Mouse (Mus musculus): ENCODE measurements around the gene Exosc1.
"Not testable (repeated sequence)": the region's sequence is repeated elsewhere in the genome, so short reads cannot be mapped to it uniquely, and the experiment has no call there.

Gene Exosc1

GRCm38 (mm10) chr19:41933179-41934086, at the start of gene Exosc1, which contains the start of gene Zdhhc16:
Gene Exosc1, minus strand, starts transcription at chr19:41933423.
Gene Zdhhc16, plus strand, starts transcription at chr19:41933480.
- DNase-seq (ENCODE audit: low spot score) = peak; percentile 98

- DNase-seq (ENCODE audit: low spot score) = no peak
These were observed 49.5 kb upstream of the Exosc1 start for GRCm38 (mm10) chr19:41982791-41983150.

GRCm38 (mm10) chr19:41981931-41982790, 48.9 kb upstream of the Exosc1 start:
- peak; percentile 81 for DNase-seq (ENCODE audit: low spot score)

GRCm38 (mm10) chr19:41981595-41981927, 48.3 kb upstream of the Exosc1 start, which contains the start of gene Ubtd1:
Gene Ubtd1, plus strand, starts transcription at chr19:41981763.
- DNase-seq (ENCODE audit: low spot score) = no peak

GRCm38 (mm10) chr19:41980819-41981594, 47.8 kb upstream of the Exosc1 start, which contains the start of gene Mms19:
Gene Mms19, minus strand, starts transcription at chr19:41981157.
- peak; percentile 99 for DNase-seq (ENCODE audit: low spot score)

GRCm38 (mm10) chr19:41980422-41980818, 47.2 kb upstream of the Exosc1 start:
- DNase-seq (ENCODE audit: low spot score) = peak; percentile 56

GRCm38 (mm10) chr19:41973891-41974794, 40.9 kb upstream of the Exosc1 start:
- no peak for DNase-seq (ENCODE audit: low spot score)

- no peak for DNase-seq (ENCODE audit: low spot score)
These were observed 36.4 kb upstream of the Exosc1 start for GRCm38 (mm10) chr19:41969618-41970017.

- no peak for DNase-seq (ENCODE audit: low spot score)
These were observed 20.4 kb upstream of the Exosc1 start for GRCm38 (mm10) chr19:41953574-41953973.

GRCm38 (mm10) chr19:41952287-41952686, 19.1 kb upstream of the Exosc1 start:
- no peak for DNase-seq (ENCODE audit: low spot score)

GRCm38 (mm10) chr19:41943841-41944240, 10.6 kb upstream of the Exosc1 start:
- no peak for DNase-seq (ENCODE audit: low spot score)

GRCm38 (mm10) chr19:41938539-41938938, 5.3 kb upstream of the Exosc1 start:
- no peak for DNase-seq (ENCODE audit: low spot score)

- no peak for DNase-seq (ENCODE audit: low spot score)
These were observed 2.7 kb upstream of the Exosc1 start for GRCm38 (mm10) chr19:41935921-41936320.

GRCm38 (mm10) chr19:41934124-41934523, 901 bp upstream of the Exosc1 start:
- no peak for DNase-seq (ENCODE audit: low spot score)

GRCm38 (mm10) chr19:41932686-41933085, 537 bp downstream of the Exosc1 start:
- DNase-seq (ENCODE audit: low spot score) = no peak

GRCm38 (mm10) chr19:41920412-41921067, 12.7 kb downstream of the Exosc1 start:
- no peak for DNase-seq (ENCODE audit: low spot score)

GRCm38 (mm10) chr19:41919471-41919870, 13.8 kb downstream of the Exosc1 start:
- no peak for DNase-seq (ENCODE audit: low spot score)

- no peak for DNase-seq (ENCODE audit: low spot score)
These were observed 16.4 kb downstream of the Exosc1 start for GRCm38 (mm10) chr19:41916853-41917252.

- no peak for DNase-seq (ENCODE audit: low spot score)
These were observed 17.9 kb downstream of the Exosc1 start for GRCm38 (mm10) chr19:41915294-41915693.

- DNase-seq (ENCODE audit: low spot score) = not testable (repeated sequence)
These were observed 18.7 kb downstream of the Exosc1 start for GRCm38 (mm10) chr19:41914592-41914882.
